Mouse (Mus musculus): ENCODE measurements at regions not wholly inside any gene's neighbourhood (a gene's known extent, or its start where the extent isn't known, plus 50 kb on each side); places are given as distances from the start of the nearest gene placed in this dataset.

- H3K9me3 ChIP-seq: no peaks in the 10 kb centered on the region
- H3K36me3 ChIP-seq: no peaks in the 10 kb centered on the region
- H3K27me3 ChIP-seq: no peaks in the 10 kb centered on the region
- H3K9ac ChIP-seq: no peak overlapping the region
- H3K4me2 ChIP-seq: no peak overlapping the region
- WGBS: 84% methylated on average over 3 of the region's 3 CpGs
- H3K4me1 ChIP-seq: no peaks in the 10 kb centered on the region
- no peak overlapping the region for H3K4me3 ChIP-seq
- ATAC-seq (ENCODE audit: insufficient number of reproducible peaks, insufficient read depth, low FRiP score, low TSS enrichment, low read depth): no peak
- H3K27ac ChIP-seq: no peak overlapping the region
Measured at GRCm38 (mm10) chr1:167905424-167905823, 216.4 kb downstream of the Lmx1a start.

GRCm38 (mm10) chr1:167912074-167912473 lies 223.0 kb downstream of the Lmx1a start:
- 77% methylated on average over 3 of the region's 3 CpGs for WGBS
- no peaks in the 10 kb centered on the region for H3K4me1 ChIP-seq
- 0 out of 2 replicates have a peak, but pooled peaks cover 6% of the 10 kb centered on the region for H3K27me3 ChIP-seq
- H3K4me3 ChIP-seq: no peak overlapping the region
- no peak overlapping the region for H3K27ac ChIP-seq
- no peaks in the 10 kb centered on the region for H3K9me3 ChIP-seq
- H3K9ac ChIP-seq: no peak overlapping the region
- ATAC-seq (ENCODE audit: insufficient number of reproducible peaks, insufficient read depth, low FRiP score, low TSS enrichment, low read depth): no peak
- no peaks in the 10 kb centered on the region for H3K36me3 ChIP-seq
- H3K4me2 ChIP-seq: no peak overlapping the region

- H3K27ac ChIP-seq: no peak overlapping the region
- no peak overlapping the region for H3K4me2 ChIP-seq
- WGBS: 31% methylated on average over 7 of the region's 7 CpGs
- no peaks in the 10 kb centered on the region for H3K4me1 ChIP-seq
- no peak overlapping the region for H3K4me3 ChIP-seq
- no peaks in the 10 kb centered on the region for H3K36me3 ChIP-seq
- ATAC-seq (ENCODE audit: insufficient number of reproducible peaks, insufficient read depth, low FRiP score, low TSS enrichment, low read depth): no peak
- H3K27me3 ChIP-seq: 0 out of 2 replicates have a peak, but pooled peaks cover 6% of the 10 kb centered on the region
- no peak overlapping the region for H3K9ac ChIP-seq
- peaks cover 4% of the 10 kb centered on the region; the same call in 1 of the 2 replicates for H3K9me3 ChIP-seq
Measured at GRCm38 (mm10) chr1:167914982-167915561, 226.0 kb downstream of the Lmx1a start.

GRCm38 (mm10) chr1:167915578-167916275 lies 226.7 kb downstream of the Lmx1a start:
- 58% methylated on average over 6 of the region's 6 CpGs for WGBS
- no peaks in the 10 kb centered on the region for H3K36me3 ChIP-seq
- H3K27me3 ChIP-seq: 0 out of 2 replicates have a peak, but pooled peaks cover 6% of the 10 kb centered on the region
- H3K4me2 ChIP-seq: no peak overlapping the region
- no peak for ATAC-seq (ENCODE audit: insufficient number of reproducible peaks, insufficient read depth, low FRiP score, low TSS enrichment, low read depth)
- H3K9me3 ChIP-seq: peaks cover 4% of the 10 kb centered on the region; the same call in 1 of the 2 replicates
- H3K27ac ChIP-seq: no peak overlapping the region
- no peak overlapping the region for H3K9ac ChIP-seq
- no peaks in the 10 kb centered on the region for H3K4me1 ChIP-seq
- H3K4me3 ChIP-seq: no peak overlapping the region

GRCm38 (mm10) chr1:167922917-167923316 lies 233.9 kb downstream of the Lmx1a start:
- no peak for ATAC-seq (ENCODE audit: insufficient number of reproducible peaks, insufficient read depth, low FRiP score, low TSS enrichment, low read depth)
- Histone ChIP-seq H3K4me3 (no peak overlapping the region), H3K36me3 (no peaks in the 10 kb centered on the region), H3K9ac (no peak overlapping the region), H3K4me2 (no peak overlapping the region), H3K27ac (no peak overlapping the region), H3K4me1 (no peaks in the 10 kb centered on the region), H3K9me3 (peaks cover 4% of the 10 kb centered on the region; the same call in 1 of the 2 replicates), H3K27me3 (peaks cover 8% of the 10 kb centered on the region)
- 84% methylated on average over 7 of the region's 7 CpGs for WGBS

- no peak for ATAC-seq (ENCODE audit: insufficient number of reproducible peaks, insufficient read depth, low FRiP score, low TSS enrichment, low read depth)
- 38% methylated on average over 4 of the region's 4 CpGs for WGBS
Measured at GRCm38 (mm10) chr1:167928060-167928467, 239.0 kb downstream of the Lmx1a start.

GRCm38 (mm10) chr1:167929729-167930341 lies 240.8 kb downstream of the Lmx1a start:
- Histone ChIP-seq H3K4me2 (peak overlapping the region; percentile 95), H3K9ac (peak overlapping the region; percentile 65), H3K27ac (no peak overlapping the region), H3K36me3 (no peaks in the 10 kb centered on the region), H3K4me3 (peak overlapping the region; percentile 49), H3K9me3 (no peaks in the 10 kb centered on the region), H3K27me3 (peaks cover 27% of the 10 kb centered on the region), H3K4me1 (peaks cover 4% of the 10 kb centered on the region; the same call in 1 of the 2 replicates)
- WGBS: under 1% methylated on average over 28 of the region's 28 CpGs
- ATAC-seq (ENCODE audit: insufficient number of reproducible peaks, insufficient read depth, low FRiP score, low TSS enrichment, low read depth): no peak

More at GRCm38 (mm10) chr1:167928060-167928467, 239.0 kb downstream of the Lmx1a start:
- H3K9ac ChIP-seq: no peak overlapping the region
- H3K27ac ChIP-seq: no peak overlapping the region
- H3K4me3 ChIP-seq: no peak overlapping the region
- no peak overlapping the region for H3K4me2 ChIP-seq
- H3K36me3 ChIP-seq: no peaks in the 10 kb centered on the region
- no peaks in the 10 kb centered on the region for H3K9me3 ChIP-seq
- H3K27me3 ChIP-seq: peaks cover 30% of the 10 kb centered on the region
- H3K4me1 ChIP-seq: peaks cover 4% of the 10 kb centered on the region; the same call in 1 of the 2 replicates

- 34% methylated on average over 2 of the region's 2 CpGs for WGBS
- ATAC-seq (ENCODE audit: insufficient number of reproducible peaks, insufficient read depth, low FRiP score, low TSS enrichment, low read depth): no peak
- Histone ChIP-seq H3K4me2 (no peak overlapping the region), H3K4me3 (no peak overlapping the region), H3K4me1 (peaks cover 4% of the 10 kb centered on the region; the same call in 1 of the 2 replicates), H3K27me3 (peaks cover 27% of the 10 kb centered on the region), H3K9ac (no peak overlapping the region), H3K27ac (no peak overlapping the region), H3K9me3 (no peaks in the 10 kb centered on the region), H3K36me3 (no peaks in the 10 kb centered on the region)
Measured at GRCm38 (mm10) chr1:167932088-167932487, 243.1 kb downstream of the Lmx1a start.

GRCm38 (mm10) chr1:167936726-167937125 lies 247.7 kb downstream of the Lmx1a start:
- Histone ChIP-seq H3K4me3 (no peak overlapping the region), H3K27me3 (peaks cover 3% of the 10 kb centered on the region; the same call in 1 of the 2 replicates), H3K9me3 (no peaks in the 10 kb centered on the region), H3K27ac (no peak overlapping the region), H3K9ac (no peak overlapping the region), H3K36me3 (no peaks in the 10 kb centered on the region), H3K4me1 (no peaks in the 10 kb centered on the region), H3K4me2 (no peak overlapping the region)
- 76% methylated on average over 4 of the region's 4 CpGs for WGBS
- no peak for ATAC-seq (ENCODE audit: insufficient number of reproducible peaks, insufficient read depth, low FRiP score, low TSS enrichment, low read depth)

GRCm38 (mm10) chr1:167938176-167938575 lies 249.1 kb downstream of the Lmx1a start:
- 76% methylated on average over 2 of the region's 2 CpGs for WGBS
- no peaks in the 10 kb centered on the region for H3K4me1 ChIP-seq
- ATAC-seq (ENCODE audit: insufficient number of reproducible peaks, insufficient read depth, low FRiP score, low TSS enrichment, low read depth): no peak
- peaks cover 3% of the 10 kb centered on the region; the same call in 1 of the 2 replicates for H3K27me3 ChIP-seq
- H3K4me2 ChIP-seq: no peak overlapping the region
- no peak overlapping the region for H3K9ac ChIP-seq
- no peaks in the 10 kb centered on the region for H3K9me3 ChIP-seq
- H3K27ac ChIP-seq: no peak overlapping the region
- H3K36me3 ChIP-seq: no peaks in the 10 kb centered on the region
- H3K4me3 ChIP-seq: no peak overlapping the region

GRCm38 (mm10) chr1:167942037-167942470 lies 253.0 kb downstream of the Lmx1a start:
- Histone ChIP-seq H3K4me2 (no peak overlapping the region), H3K4me3 (no peak overlapping the region), H3K9ac (no peak overlapping the region), H3K4me1 (no peaks in the 10 kb centered on the region; the same call in 1 of the 2 replicates), H3K36me3 (no peaks in the 10 kb centered on the region), H3K9me3 (no peaks in the 10 kb centered on the region), H3K27me3 (0 out of 2 replicates have a peak, but pooled peaks cover 3% of the 10 kb centered on the region), H3K27ac (no peak overlapping the region)
- no peak for ATAC-seq (ENCODE audit: insufficient number of reproducible peaks, insufficient read depth, low FRiP score, low TSS enrichment, low read depth)
- WGBS: 41% methylated on average over 8 of the region's 8 CpGs
